Mouse (Mus musculus): ENCODE results near the gene Obscn. TPM values are rescaled to one million over a fixed set of nuclear protein-coding genes. Genes with fewer than 3 reads are reported as not detected.

Gene Obscn
- polyA plus RNA-seq, 1 experiment from 2014 or later: 0.37 TPM

DNA sequence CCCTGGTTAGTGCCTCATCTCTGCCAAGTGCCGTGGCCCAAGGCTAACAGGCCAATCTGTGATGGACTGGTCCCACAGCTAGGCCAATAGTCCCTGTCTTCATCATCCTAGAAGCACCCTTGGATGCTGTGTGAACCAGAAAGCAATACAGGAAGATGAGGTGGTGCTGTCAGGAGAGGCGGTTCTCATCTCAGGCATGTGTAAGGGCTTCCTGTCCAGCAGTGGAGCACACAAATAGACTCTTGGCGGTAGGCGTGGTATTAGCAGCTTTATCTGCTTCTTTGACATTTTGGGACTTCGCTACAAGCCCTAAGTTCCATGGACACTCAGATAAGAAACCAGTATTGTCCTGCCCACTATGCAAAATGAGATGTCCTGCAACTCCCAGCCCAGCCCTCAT, 138.7 kb downstream of the Obscn start:
- ATAC-seq (ENCODE audit: low FRiP score, low TSS enrichment) (no peak), DNase-seq (no peak)
- Histone ChIP-seq H3K9ac (replicated peaks; ENCODE audit: low read length) (no peak overlapping the region), H3K27me3 (ENCODE audit: control insufficient read depth, insufficient read depth, low read length) (peaks cover 19% of the 10 kb centered on the region), H3K36me3 (ENCODE audit: control insufficient read depth, insufficient read depth, low read length) (no peaks in the 10 kb centered on the region), H3K4me2 (ENCODE audit: low read length) (no peak overlapping the region), H3K27ac (replicated peaks; ENCODE audit: low read depth, low read length) (no peak overlapping the region), H3K4me3 (replicated peaks; ENCODE audit: low read depth, low read length) (no peak overlapping the region), H3K9me3 (ENCODE audit: control insufficient read depth, low read length) (no peaks in the 10 kb centered on the region), H3K4me1 (ENCODE audit: control insufficient read depth, insufficient read depth, low read length) (no peaks in the 10 kb centered on the region)
- 81% methylated on average over 5 of the region's 5 CpGs for WGBS

DNA sequence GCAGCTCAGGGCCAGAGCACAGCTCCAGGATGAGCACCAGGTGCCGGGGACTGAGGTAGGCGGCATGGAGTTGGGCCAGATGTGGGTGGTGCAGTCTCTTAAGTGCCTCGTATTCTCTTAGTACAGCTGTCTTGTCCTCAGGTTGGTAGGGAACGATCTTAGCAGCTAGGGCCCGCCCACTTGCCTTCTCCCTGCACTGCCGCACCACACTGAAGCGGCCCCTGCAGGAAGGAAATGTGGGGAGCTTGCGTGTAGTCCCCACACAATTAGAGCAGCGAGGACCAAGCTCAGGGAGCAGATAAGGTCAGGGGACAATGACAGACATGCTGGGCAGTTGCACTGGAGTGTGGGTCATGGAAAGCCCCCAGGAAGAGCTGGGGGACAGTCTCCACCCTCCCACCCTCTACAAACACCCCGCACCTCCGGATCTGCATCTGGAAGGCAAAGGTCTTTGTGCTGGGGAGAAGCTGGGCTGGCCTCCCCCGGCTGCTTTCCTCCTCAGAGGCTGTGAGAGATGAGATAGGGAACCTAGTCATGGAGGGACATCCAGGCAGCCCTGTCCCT, 140.3 kb downstream of the Obscn start:
- no peak overlapping the region for H3K9ac ChIP-seq (replicated peaks; ENCODE audit: low read length)
- H3K27ac ChIP-seq (replicated peaks; ENCODE audit: low read depth, low read length): no peak overlapping the region
- H3K4me1 ChIP-seq (ENCODE audit: control insufficient read depth, insufficient read depth, low read length): no peaks in the 10 kb centered on the region
- no peaks in the 10 kb centered on the region for H3K9me3 ChIP-seq (ENCODE audit: control insufficient read depth, low read length)
- no peak overlapping the region for H3K4me3 ChIP-seq (replicated peaks; ENCODE audit: low read depth, low read length)
- peaks cover 19% of the 10 kb centered on the region for H3K27me3 ChIP-seq (ENCODE audit: control insufficient read depth, insufficient read depth, low read length)
- ATAC-seq (ENCODE audit: low FRiP score, low TSS enrichment) (no peak), DNase-seq (no peak)
- H3K4me2 ChIP-seq (ENCODE audit: low read length): no peak overlapping the region
- WGBS: 48% methylated on average over 12 of the region's 12 CpGs
- peaks cover 9% of the 10 kb centered on the region for H3K36me3 ChIP-seq (ENCODE audit: control insufficient read depth, insufficient read depth, low read length)

DNA sequence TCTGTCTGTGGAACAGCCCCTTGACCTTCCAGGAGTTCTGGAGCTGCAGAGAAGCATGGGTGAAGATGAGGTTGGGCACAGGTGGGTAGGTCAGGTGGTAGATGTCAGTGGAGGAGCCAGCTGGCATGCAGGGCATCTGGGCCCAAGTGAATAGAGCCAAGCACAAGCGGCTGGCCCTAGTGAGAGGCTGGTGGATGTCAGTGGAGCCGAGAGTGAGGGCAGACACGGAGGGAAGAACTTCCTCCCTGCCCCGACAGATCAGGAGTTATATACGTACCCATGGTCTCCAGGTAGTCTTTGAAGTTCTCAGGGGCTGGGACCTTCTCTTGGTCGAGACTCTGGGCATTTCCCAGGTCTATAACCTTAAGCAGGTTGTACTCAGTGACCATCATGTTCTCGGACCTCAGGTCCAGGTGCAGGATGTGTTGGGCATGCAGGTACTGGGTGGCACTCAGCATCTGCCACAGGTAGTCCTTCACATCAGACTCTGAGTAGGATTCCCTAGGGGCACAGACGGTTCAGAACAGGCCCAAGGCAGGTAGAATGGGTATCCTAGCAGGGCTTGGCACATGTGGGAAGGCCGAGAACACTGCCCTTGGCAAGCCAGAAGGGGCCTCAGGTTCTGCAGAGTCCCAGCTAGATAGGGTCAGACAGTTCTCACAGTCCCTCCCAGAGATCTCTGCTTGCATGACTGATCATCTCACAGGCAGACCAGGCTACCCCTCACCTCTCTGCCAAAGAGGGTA, 141.0 kb downstream of the Obscn start:
- Histone ChIP-seq H3K36me3 (ENCODE audit: control insufficient read depth, insufficient read depth, low read length) (peaks cover 16% of the 10 kb centered on the region), H3K9me3 (ENCODE audit: control insufficient read depth, low read length) (no peaks in the 10 kb centered on the region), H3K9ac (replicated peaks; ENCODE audit: low read length) (no peak overlapping the region; the same call in 1 of the 2 replicates), H3K4me1 (ENCODE audit: control insufficient read depth, insufficient read depth, low read length) (no peaks in the 10 kb centered on the region), H3K4me2 (ENCODE audit: low read length) (peak overlapping the region; percentile 58; the same call in 1 of the 2 replicates), H3K27ac (replicated peaks; ENCODE audit: low read depth, low read length) (no peak overlapping the region), H3K4me3 (replicated peaks; ENCODE audit: low read depth, low read length) (no peak overlapping the region; the same call in 1 of the 2 replicates), H3K27me3 (ENCODE audit: control insufficient read depth, insufficient read depth, low read length) (peaks cover 19% of the 10 kb centered on the region)
- ATAC-seq (ENCODE audit: low FRiP score, low TSS enrichment) (no peak), DNase-seq (no peak)
- WGBS: 79% methylated on average over 9 of the region's 9 CpGs

DNA sequence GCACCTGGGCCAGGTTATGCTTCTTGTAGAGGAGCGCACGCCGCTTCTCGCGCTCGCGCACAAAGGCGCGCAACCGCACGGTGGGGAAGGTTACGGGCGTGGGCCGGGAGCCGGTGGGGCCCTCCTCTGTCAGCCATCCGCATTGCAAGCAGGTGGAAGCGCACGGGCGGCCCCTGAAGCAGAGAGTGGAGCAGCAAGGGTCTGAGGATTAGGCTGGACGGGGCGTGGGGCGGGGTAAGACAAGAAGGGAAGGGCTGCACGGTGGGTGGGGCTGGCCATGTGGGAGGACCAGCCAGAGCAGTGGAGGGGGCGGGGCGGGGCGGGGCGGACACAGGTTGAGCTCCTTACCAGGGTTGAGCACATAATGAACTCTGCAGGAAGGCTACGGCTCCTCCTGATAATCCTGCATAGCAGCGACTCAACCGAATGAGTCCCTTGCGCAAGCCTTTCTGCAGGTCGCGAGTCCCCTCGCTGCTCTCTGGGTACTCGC, 141.8 kb downstream of the Obscn start:
- ATAC-seq (ENCODE audit: low FRiP score, low TSS enrichment) (peak; percentile 37; the same call in 1 of the 2 replicates), DNase-seq (peak; percentile 70)
- Histone ChIP-seq H3K27me3 (ENCODE audit: control insufficient read depth, insufficient read depth, low read length) (peaks cover 19% of the 10 kb centered on the region), H3K9me3 (ENCODE audit: control insufficient read depth, low read length) (no peaks in the 10 kb centered on the region), H3K4me2 (ENCODE audit: low read length) (peak overlapping the region; percentile 58), H3K4me1 (ENCODE audit: control insufficient read depth, insufficient read depth, low read length) (no peaks in the 10 kb centered on the region), H3K9ac (replicated peaks; ENCODE audit: low read length) (peak overlapping the region; percentile 34; the same call in 1 of the 2 replicates), H3K27ac (replicated peaks; ENCODE audit: low read depth, low read length) (no peak overlapping the region), H3K36me3 (ENCODE audit: control insufficient read depth, insufficient read depth, low read length) (peaks cover 24% of the 10 kb centered on the region), H3K4me3 (replicated peaks; ENCODE audit: low read depth, low read length) (peak overlapping the region; percentile 35)
- under 1% methylated on average over 35 of the region's 35 CpGs for WGBS

DNA sequence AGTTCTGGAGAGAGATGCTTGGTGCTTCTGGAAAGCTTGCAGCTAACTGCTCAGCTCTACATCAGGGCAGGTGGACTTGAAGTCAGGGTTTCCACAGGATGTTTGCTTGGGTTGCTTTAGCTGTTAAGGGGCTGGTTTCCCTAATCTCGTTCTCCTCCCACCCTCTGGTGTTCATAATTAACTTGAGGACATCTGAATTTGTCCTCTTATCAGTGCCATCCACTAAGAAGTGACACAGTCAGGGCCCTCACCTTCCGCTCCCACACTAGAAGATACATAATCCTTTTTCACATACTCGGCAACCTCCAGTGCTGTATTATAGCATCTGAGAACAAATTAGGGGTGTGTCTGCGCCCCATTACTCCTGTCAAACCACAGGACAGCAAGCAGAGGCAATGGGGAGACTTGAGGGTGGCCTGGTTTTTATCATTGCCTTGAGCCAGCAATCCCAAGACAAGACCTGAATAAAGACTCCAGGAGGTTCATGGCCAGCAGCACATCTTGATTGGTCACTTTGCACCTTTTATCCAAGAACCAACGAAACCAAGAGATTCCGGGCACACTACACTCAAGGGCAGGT, 143.0 kb downstream of the Obscn start:
- ATAC-seq (ENCODE audit: low FRiP score, low TSS enrichment): no peak
- H3K27me3 ChIP-seq (ENCODE audit: control insufficient read depth, insufficient read depth, low read length): peaks cover 19% of the 10 kb centered on the region
- no peak for DNase-seq
- no peaks in the 10 kb centered on the region for H3K9me3 ChIP-seq (ENCODE audit: control insufficient read depth, low read length)
- peaks cover 36% of the 10 kb centered on the region for H3K36me3 ChIP-seq (ENCODE audit: control insufficient read depth, insufficient read depth, low read length)
- no peak overlapping the region for H3K4me2 ChIP-seq (ENCODE audit: low read length)
- H3K9ac ChIP-seq (replicated peaks; ENCODE audit: low read length): no peak overlapping the region
- H3K4me1 ChIP-seq (ENCODE audit: control insufficient read depth, insufficient read depth, low read length): no peaks in the 10 kb centered on the region
- H3K4me3 ChIP-seq (replicated peaks; ENCODE audit: low read depth, low read length): no peak overlapping the region
- H3K27ac ChIP-seq (replicated peaks; ENCODE audit: low read depth, low read length): no peak overlapping the region
- WGBS: 84% methylated on average over 6 of the region's 6 CpGs

DNA sequence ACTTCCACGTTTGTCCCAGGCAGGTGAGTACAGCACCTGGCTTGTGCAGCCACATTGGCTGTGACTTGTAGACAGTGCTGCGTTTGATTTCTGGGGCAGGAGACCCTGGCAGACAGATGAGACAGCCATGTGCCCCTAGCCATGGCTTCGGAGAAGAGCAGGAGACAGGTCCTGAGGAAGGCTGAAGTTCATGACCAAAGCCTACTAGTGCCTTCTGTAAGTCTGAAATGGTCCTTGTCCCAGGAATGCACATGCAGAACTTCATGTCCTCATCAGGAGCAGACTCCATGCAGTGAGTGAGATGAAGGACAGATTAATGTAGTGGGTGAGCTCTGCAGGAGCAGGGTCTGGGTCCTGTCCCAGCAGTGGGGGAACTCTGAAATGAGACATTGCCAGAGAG, 144.3 kb downstream of the Obscn start:
- H3K27me3 ChIP-seq (ENCODE audit: control insufficient read depth, insufficient read depth, low read length): peaks cover 19% of the 10 kb centered on the region
- H3K27ac ChIP-seq (replicated peaks; ENCODE audit: low read depth, low read length): no peak overlapping the region
- H3K4me2 ChIP-seq (ENCODE audit: low read length): no peak overlapping the region
- no peak for ATAC-seq (ENCODE audit: low FRiP score, low TSS enrichment)
- DNase-seq: no peak
- H3K9me3 ChIP-seq (ENCODE audit: control insufficient read depth, low read length): no peaks in the 10 kb centered on the region
- 84% methylated on average over 3 of the region's 3 CpGs for WGBS
- H3K4me3 ChIP-seq (replicated peaks; ENCODE audit: low read depth, low read length): no peak overlapping the region
- H3K4me1 ChIP-seq (ENCODE audit: control insufficient read depth, insufficient read depth, low read length): no peaks in the 10 kb centered on the region
- H3K9ac ChIP-seq (replicated peaks; ENCODE audit: low read length): no peak overlapping the region
- H3K36me3 ChIP-seq (ENCODE audit: control insufficient read depth, insufficient read depth, low read length): peaks cover 48% of the 10 kb centered on the region

DNA sequence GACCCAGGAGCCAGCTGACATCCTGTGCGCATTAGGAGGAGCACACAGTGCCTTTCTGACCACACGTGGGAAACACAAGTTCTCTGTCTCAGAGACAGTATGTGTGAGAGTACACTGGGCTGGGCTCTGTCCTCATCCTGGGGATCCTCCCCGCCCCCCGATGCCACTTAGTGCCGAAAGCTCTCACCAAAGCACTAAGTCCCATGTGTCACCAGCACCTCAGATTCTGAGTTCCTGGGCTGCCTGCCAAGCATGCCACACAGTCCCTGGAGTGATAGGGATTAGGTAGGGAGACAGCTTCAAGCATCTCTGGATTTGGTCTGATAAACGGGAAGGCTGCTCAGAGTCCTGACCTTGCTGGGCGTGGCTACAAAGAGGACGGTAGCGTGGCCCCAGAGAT, 145.4 kb downstream of the Obscn start:
- WGBS: 81% methylated on average over 9 of the region's 9 CpGs

DNA sequence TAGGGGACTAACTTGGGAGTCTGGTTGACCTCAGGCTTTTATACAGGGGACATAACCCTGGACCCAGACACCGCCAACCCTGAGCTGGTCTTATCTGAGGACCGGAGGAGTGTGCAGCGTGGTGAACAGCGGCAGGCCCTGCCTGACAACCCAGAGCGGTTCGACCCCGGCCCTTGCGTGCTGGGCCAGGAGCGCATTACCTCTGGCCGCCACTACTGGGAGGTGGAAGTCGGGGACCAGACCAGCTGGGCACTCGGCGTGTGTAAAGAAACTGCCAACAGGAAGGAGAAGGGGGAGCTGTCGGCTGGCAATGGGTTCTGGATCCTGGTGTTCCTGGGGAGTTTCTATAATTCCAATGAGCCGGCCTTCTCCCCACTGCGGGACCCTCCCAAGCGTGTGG, 146.1 kb downstream of the Obscn start:
- Histone ChIP-seq H3K4me3 (replicated peaks; ENCODE audit: low read depth, low read length) (no peak overlapping the region), H3K27ac (replicated peaks; ENCODE audit: low read depth, low read length) (no peak overlapping the region), H3K27me3 (ENCODE audit: control insufficient read depth, insufficient read depth, low read length) (peaks cover 10% of the 10 kb centered on the region), H3K9ac (replicated peaks; ENCODE audit: low read length) (no peak overlapping the region), H3K9me3 (ENCODE audit: control insufficient read depth, low read length) (no peaks in the 10 kb centered on the region), H3K36me3 (ENCODE audit: control insufficient read depth, insufficient read depth, low read length) (peaks cover 65% of the 10 kb centered on the region), H3K4me1 (ENCODE audit: control insufficient read depth, insufficient read depth, low read length) (no peaks in the 10 kb centered on the region), H3K4me2 (ENCODE audit: low read length) (no peak overlapping the region)
- DNase-seq (no peak), ATAC-seq (ENCODE audit: low FRiP score, low TSS enrichment) (no peak)
- 87% methylated on average over 17 of the region's 17 CpGs for WGBS

More for the DNA sequence above, 145.4 kb downstream of the Obscn start:
- DNase-seq (no peak), ATAC-seq (ENCODE audit: low FRiP score, low TSS enrichment) (no peak)
- H3K4me2 ChIP-seq (ENCODE audit: low read length): no peak overlapping the region
- peaks cover 17% of the 10 kb centered on the region for H3K27me3 ChIP-seq (ENCODE audit: control insufficient read depth, insufficient read depth, low read length)
- H3K36me3 ChIP-seq (ENCODE audit: control insufficient read depth, insufficient read depth, low read length): peaks cover 58% of the 10 kb centered on the region
- no peak overlapping the region for H3K9ac ChIP-seq (replicated peaks; ENCODE audit: low read length)
- no peak overlapping the region for H3K4me3 ChIP-seq (replicated peaks; ENCODE audit: low read depth, low read length)
- no peaks in the 10 kb centered on the region for H3K4me1 ChIP-seq (ENCODE audit: control insufficient read depth, insufficient read depth, low read length)
- no peak overlapping the region for H3K27ac ChIP-seq (replicated peaks; ENCODE audit: low read depth, low read length)
- no peaks in the 10 kb centered on the region for H3K9me3 ChIP-seq (ENCODE audit: control insufficient read depth, low read length)

Measured in midbrain, embryonic 14.5 days (tissue).